Mouse (Mus musculus) hindbrain, embryonic 16.5 days (tissue): ENCODE data around the gene Rab11fip4. TPM values are rescaled to one million over a fixed set of nuclear protein-coding genes. Genes with fewer than 3 reads are reported as not detected.
A peak's percentile ranks its signal among the peaks of the same experiment; 100 is the strongest.

Source experiments
- ATAC-seq: fragments of 200-750 bp; cut with Nextera tagmentation; 2 replicates; pipeline ENCODE4 v1.8.0; 2017; ENCODE audit warnings: moderate TSS enrichment, moderate library complexity
- H3K27ac ChIP-seq: fragments of 300-500 bp; sonication (generic); 2 replicates; pipeline ENCODE4 v1.5.1; 2014; ENCODE audit warnings: low read depth, mild to moderate bottlenecking, control low read depth, low read length, moderate library complexity
- H3K27me3 ChIP-seq: fragments of 300-500 bp; sonication (generic); replicated peaks from 2 replicates; pipeline ENCODE4 v1.6.1; 2014; ENCODE audit warnings: low read length; ENCODE audit not compliant: control insufficient read depth, insufficient read depth
- H3K36me3 ChIP-seq: fragments of 300-500 bp; sonication (generic); 2 replicates; pipeline ENCODE4 v1.6.1; 2014; ENCODE audit warnings: mild to moderate bottlenecking, low read length, moderate library complexity, mixed read lengths; ENCODE audit not compliant: control insufficient read depth, insufficient read depth
- H3K4me1 ChIP-seq: fragments of 300-500 bp; sonication (generic); 2 replicates; pipeline ENCODE4 v1.6.1; 2014; ENCODE audit warnings: low read depth, low read length; ENCODE audit not compliant: control insufficient read depth, insufficient read depth
- H3K4me2 ChIP-seq: fragments of 300-500 bp; sonication (generic); 2 replicates; pipeline ENCODE4 v1.6.1; 2014; ENCODE audit warnings: mild to moderate bottlenecking, low read length, control low read depth, moderate library complexity
- H3K4me3 ChIP-seq: fragments of 300-500 bp; sonication (generic); 2 replicates; pipeline ENCODE4 v1.5.1; 2014; ENCODE audit warnings: mild to moderate bottlenecking, low read length, control low read depth, moderate library complexity
- H3K9ac ChIP-seq: fragments of 300-500 bp; sonication (generic); 2 replicates; pipeline ENCODE4 v1.6.1; 2014; ENCODE audit warnings: low read depth, mild to moderate bottlenecking, control low read depth, low read length, moderate library complexity
- H3K9me3 ChIP-seq: fragments of 300-500 bp; sonication (generic); 2 replicates; pipeline ENCODE4 v1.6.1; 2014; ENCODE audit warnings: mild to moderate bottlenecking, low read length, moderate library complexity; ENCODE audit not compliant: control insufficient read depth
- WGBS: fragments of 180-500 bp; shearing (Covaris S2); extraction: QIAGEN DNeasy Blood & Tissue Kit; methylation state at CpG from one replicate; pipeline ENCODE4 v1.1.7; 2014; 5-methylcytosine and 5-hydroxymethylcytosine counted together
- polyA plus RNA-seq: library from polyadenylated mRNA; unstranded; fragments of >200 nt; fragmentation: Nextera tagmentation; extraction: Ambion mirVana; gene quantifications from 2 replicates; pipeline ENCODE4 v1.2.1, GENCODE M21; 2015

The Rab11fip4 gene
- polyA plus RNA-seq, 1 experiment from 2014 or later, result 20.0 TPM

DNA sequence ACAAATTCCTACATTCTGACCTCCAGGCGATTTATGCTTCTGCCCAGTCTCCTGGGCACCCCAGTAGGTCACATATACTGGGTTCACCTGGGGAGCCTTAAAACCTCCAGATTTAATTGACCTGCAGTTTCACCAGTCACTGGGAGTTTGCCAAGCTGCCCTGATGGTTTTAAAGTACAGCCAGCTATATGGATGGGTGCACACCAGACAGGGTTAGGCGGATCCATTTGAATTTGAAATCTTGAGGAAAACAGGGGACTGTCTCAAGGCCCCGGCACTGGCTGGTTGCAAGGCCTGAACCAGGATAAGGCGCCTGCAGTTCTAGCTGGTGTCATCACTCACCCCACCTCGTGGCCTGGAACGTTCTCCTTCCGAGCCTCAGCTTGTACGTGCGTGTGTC lies 52.7 kb downstream of the Rab11fip4 start:
- Histone ChIP-seq H3K9me3 (no peaks in the 10 kb centered on the region), H3K27ac (no peak overlapping the region), H3K36me3 (no peaks in the 10 kb centered on the region), H3K9ac (no peak overlapping the region), H3K4me2 (no peak overlapping the region), H3K4me3 (no peak overlapping the region), H3K27me3 (no peaks in the 10 kb centered on the region), H3K4me1 (peaks cover 25% of the 10 kb centered on the region)
- ATAC-seq, result no peak
- WGBS, result 67% methylated on average over 9 of the region's 9 CpGs

GRCm38 (mm10) chr11:79644717-79645191 lies 53.7 kb downstream of the Rab11fip4 start:
- no peaks in the 10 kb centered on the region for H3K27me3 ChIP-seq
- ATAC-seq, result no peak
- H3K36me3 ChIP-seq, result no peaks in the 10 kb centered on the region
- H3K9me3 ChIP-seq, result no peaks in the 10 kb centered on the region
- WGBS, result 22% methylated on average over 8 of the region's 8 CpGs
- H3K4me2 ChIP-seq, result no peak overlapping the region
- no peak overlapping the region for H3K4me3 ChIP-seq
- peak overlapping the region; percentile 27; the same call in 1 of the 2 replicates for H3K27ac ChIP-seq
- peaks cover 26% of the 10 kb centered on the region for H3K4me1 ChIP-seq
- no peak overlapping the region for H3K9ac ChIP-seq

- Histone ChIP-seq H3K27me3 (no peaks in the 10 kb centered on the region), H3K27ac (peak overlapping the region; percentile 49; the same call in 1 of the 2 replicates), H3K4me2 (no peak overlapping the region), H3K9me3 (no peaks in the 10 kb centered on the region), H3K4me1 (peaks cover 35% of the 10 kb centered on the region), H3K9ac (no peak overlapping the region), H3K36me3 (no peaks in the 10 kb centered on the region), H3K4me3 (no peak overlapping the region)
- no peak for ATAC-seq
- WGBS, result 66% methylated on average over 5 of the region's 5 CpGs
These were observed 55.0 kb downstream of the Rab11fip4 start for GRCm38 (mm10) chr11:79646026-79646425.

DNA sequence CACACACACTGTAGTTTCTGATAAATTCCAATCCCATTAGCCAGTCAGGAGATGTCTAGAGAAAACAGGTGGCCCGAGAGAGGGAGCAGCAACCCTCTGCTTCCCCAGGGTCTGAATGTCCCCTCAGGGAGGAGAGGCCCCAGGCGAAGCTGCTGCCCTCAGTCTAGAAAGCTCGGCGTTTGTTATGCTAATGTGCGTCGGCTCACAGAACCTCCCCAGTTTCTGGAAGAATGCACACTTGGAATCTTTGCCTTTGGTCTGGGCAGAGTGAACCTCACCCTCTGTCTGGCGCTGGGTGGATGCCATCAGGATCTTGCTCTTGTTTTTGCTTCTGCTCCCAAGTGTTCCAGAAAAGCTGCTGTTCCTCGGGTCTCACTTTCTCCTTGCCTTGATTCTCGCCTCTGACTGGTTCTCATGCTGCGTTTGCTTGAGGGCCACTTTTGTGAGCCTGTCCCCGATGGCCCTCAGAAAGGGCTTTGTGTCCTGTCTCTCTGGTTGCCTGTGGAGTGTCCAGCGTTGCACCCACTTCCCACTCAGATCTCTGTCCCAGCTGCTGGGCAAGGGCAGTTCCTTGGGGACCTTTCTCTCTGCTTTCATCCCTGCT lies 55.6 kb downstream of the Rab11fip4 start:
- Histone ChIP-seq H3K27me3 (no peaks in the 10 kb centered on the region), H3K4me1 (peaks cover 35% of the 10 kb centered on the region), H3K9ac (no peak overlapping the region), H3K9me3 (no peaks in the 10 kb centered on the region), H3K27ac (peak overlapping the region; percentile 49; the same call in 1 of the 2 replicates), H3K4me2 (no peak overlapping the region), H3K36me3 (no peaks in the 10 kb centered on the region), H3K4me3 (no peak overlapping the region)
- peak; percentile 47; the same call in 1 of the 2 replicates for ATAC-seq
- 11% methylated on average over 12 of the region's 12 CpGs for WGBS

GRCm38 (mm10) chr11:79647071-79647501 lies 56.1 kb downstream of the Rab11fip4 start:
- 27% methylated on average over 8 of the region's 8 CpGs for WGBS
- ATAC-seq, result peak; percentile 55
- Histone ChIP-seq H3K9ac (no peak overlapping the region), H3K27ac (peak overlapping the region; percentile 9; the same call in 1 of the 2 replicates), H3K36me3 (no peaks in the 10 kb centered on the region), H3K9me3 (no peaks in the 10 kb centered on the region), H3K4me3 (no peak overlapping the region), H3K27me3 (no peaks in the 10 kb centered on the region), H3K4me1 (peaks cover 35% of the 10 kb centered on the region), H3K4me2 (no peak overlapping the region)

GRCm38 (mm10) chr11:79650359-79650835 lies 59.4 kb downstream of the Rab11fip4 start:
- 0 out of 2 replicates have a peak overlapping the region, but pooled peaks have one; percentile 42 for H3K9ac ChIP-seq
- peak; percentile 32; the same call in 1 of the 2 replicates for ATAC-seq
- H3K4me1 ChIP-seq, result peaks cover 20% of the 10 kb centered on the region
- H3K36me3 ChIP-seq, result no peaks in the 10 kb centered on the region
- peak overlapping the region; percentile 19 for H3K27ac ChIP-seq
- no peak overlapping the region for H3K4me2 ChIP-seq
- 38% methylated on average over 5 of the region's 5 CpGs for WGBS
- no peak overlapping the region for H3K4me3 ChIP-seq
- H3K9me3 ChIP-seq, result no peaks in the 10 kb centered on the region
- H3K27me3 ChIP-seq, result no peaks in the 10 kb centered on the region

- H3K27ac ChIP-seq, result no peak overlapping the region
- WGBS, result 65% methylated on average over 9 of the region's 9 CpGs
- no peaks in the 10 kb centered on the region for H3K27me3 ChIP-seq
- no peak for ATAC-seq
- H3K4me1 ChIP-seq, result peaks cover 10% of the 10 kb centered on the region
- H3K4me2 ChIP-seq, result no peak overlapping the region
- H3K4me3 ChIP-seq, result no peak overlapping the region
- no peak overlapping the region for H3K9ac ChIP-seq
- no peaks in the 10 kb centered on the region for H3K9me3 ChIP-seq
- H3K36me3 ChIP-seq, result no peaks in the 10 kb centered on the region
These were observed 61.2 kb downstream of the Rab11fip4 start for GRCm38 (mm10) chr11:79652257-79652656.

DNA sequence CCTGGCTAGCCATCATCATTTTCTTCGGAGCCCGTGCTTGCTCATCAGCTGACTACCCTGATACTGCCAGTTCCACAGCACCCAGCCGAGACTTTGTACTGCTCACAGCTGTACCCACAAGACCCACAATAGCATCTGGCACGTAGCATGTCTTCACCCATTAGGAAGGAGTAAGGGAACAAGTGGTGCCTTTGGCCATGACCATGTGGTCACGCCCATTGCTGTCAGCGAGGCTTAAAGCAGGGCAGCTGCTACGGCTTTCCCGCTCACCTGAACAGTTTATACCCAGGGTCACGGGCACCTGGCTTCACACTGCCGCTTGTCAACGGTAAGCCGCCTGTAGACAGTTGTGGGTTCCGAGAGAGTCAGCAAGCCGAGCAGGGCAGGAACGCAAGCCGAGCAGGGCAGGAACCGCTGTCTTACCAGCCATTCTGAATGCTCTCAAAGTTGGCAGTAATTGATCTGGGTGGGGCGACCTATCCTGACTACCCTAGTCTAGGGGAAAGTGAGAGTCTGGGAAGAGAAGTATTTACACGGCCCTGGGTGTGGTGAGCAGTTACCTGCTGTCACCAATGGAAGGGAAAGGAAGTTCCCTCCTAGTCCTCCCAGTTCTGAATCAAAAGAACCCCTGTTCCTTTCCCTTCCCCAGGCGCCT lies 62.0 kb downstream of the Rab11fip4 start:
- ATAC-seq, result 0 out of 2 replicates have a peak, but pooled peaks have one; percentile 16

DNA sequence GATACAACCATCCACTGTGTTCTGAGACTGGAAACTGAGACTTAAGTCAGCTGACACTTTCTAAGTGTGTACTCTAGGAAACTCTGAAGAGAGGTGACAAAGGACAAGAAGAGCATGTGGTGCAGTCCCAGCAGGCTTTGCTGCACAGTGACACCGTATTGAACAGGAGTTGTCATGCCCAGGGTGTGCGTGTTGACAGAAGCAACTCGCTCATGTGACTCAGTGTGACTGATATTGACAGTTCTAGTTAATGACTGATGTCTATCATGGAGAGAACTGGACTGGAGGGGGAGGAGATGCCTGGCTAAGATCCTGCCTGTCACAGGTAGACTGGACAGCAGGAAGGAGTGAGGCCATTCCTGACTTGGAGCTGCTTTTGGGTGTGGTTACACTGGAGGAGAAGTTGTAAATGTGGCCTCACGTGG lies 63.4 kb downstream of the Rab11fip4 start:
- no peak for ATAC-seq
- WGBS, result 79% methylated on average over 4 of the region's 4 CpGs
- no peak overlapping the region for H3K4me2 ChIP-seq
- H3K27me3 ChIP-seq, result no peaks in the 10 kb centered on the region
- no peak overlapping the region for H3K4me3 ChIP-seq
- no peak overlapping the region for H3K27ac ChIP-seq
- no peaks in the 10 kb centered on the region for H3K36me3 ChIP-seq
- H3K9ac ChIP-seq, result no peak overlapping the region
- H3K9me3 ChIP-seq, result no peaks in the 10 kb centered on the region
- peaks cover 10% of the 10 kb centered on the region for H3K4me1 ChIP-seq

More for the DNA sequence above, 62.0 kb downstream of the Rab11fip4 start:
- WGBS, result 79% methylated on average over 20 of the region's 20 CpGs
- no peaks in the 10 kb centered on the region for H3K9me3 ChIP-seq
- no peaks in the 10 kb centered on the region for H3K36me3 ChIP-seq
- no peak overlapping the region for H3K4me2 ChIP-seq
- no peak overlapping the region for H3K9ac ChIP-seq
- H3K4me3 ChIP-seq, result no peak overlapping the region
- H3K27ac ChIP-seq, result no peak overlapping the region
- peaks cover 10% of the 10 kb centered on the region for H3K4me1 ChIP-seq
- no peaks in the 10 kb centered on the region for H3K27me3 ChIP-seq
